Mouse (Mus musculus) mouse trophoblast stem cell (cell line): ENCODE measurements around the gene Kif3a.

Experiments used
- in situ Hi-C, 2 experiments: fragments of 300-500 bp; cut with MseI, MboI; formaldehyde crosslinking; loops; 2 replicates in 1 of 2; 3 replicates in 1 of 2; pipeline ENCODE4 v1.15.1; 2025

Kif3a gene

GRCm38 (mm10) chr11:53651441-53651840 is 84.3 kb downstream of the Kif3a start:
- in situ Hi-C loops = no loop called here
